Mouse (Mus musculus) forebrain, embryonic 14.5 days (tissue): ENCODE results near the gene Msi2. TPM values are rescaled to one million over a fixed set of nuclear protein-coding genes. Genes with fewer than 3 reads are reported as not detected.

Experiments used
- ATAC-seq: fragments of 200-750 bp; cut with Nextera tagmentation; 2 replicates; pipeline ENCODE4 v1.8.0; 2017; ENCODE audit warnings: mild to moderate bottlenecking, moderate library complexity
- DNase-seq: peaks from one replicate; pipeline ENCODE4 v3.0.0-alpha.2; 2015; ENCODE audit warnings: low spot score
- H3K27ac ChIP-seq: fragments of 300-500 bp; sonication (generic); 2 replicates; pipeline ENCODE4 v1.5.1; 2014; ENCODE audit warnings: low read depth, mild to moderate bottlenecking, control low read depth, low read length, moderate library complexity
- H3K27me3 ChIP-seq: fragments of 300-500 bp; sonication (generic); replicated peaks from 2 replicates; pipeline ENCODE4 v1.6.1; 2014; ENCODE audit warnings: low read length, control low read depth, mixed read lengths; ENCODE audit not compliant: control insufficient read depth, insufficient read depth
- H3K36me3 ChIP-seq: fragments of 300-500 bp; sonication (generic); 2 replicates; pipeline ENCODE4 v1.6.1; 2014; ENCODE audit warnings: low read length, control low read depth; ENCODE audit not compliant: control insufficient read depth, insufficient read depth
- H3K4me1 ChIP-seq: fragments of 300-500 bp; sonication (generic); 2 replicates; pipeline ENCODE4 v1.6.1; 2014; ENCODE audit warnings: antibody characterized with exemption, low read length, control low read depth; ENCODE audit not compliant: control insufficient read depth, insufficient read depth
- H3K4me2 ChIP-seq: fragments of 300-500 bp; sonication (generic); 2 replicates; pipeline ENCODE4 v1.6.1; 2014; ENCODE audit warnings: mild to moderate bottlenecking, control low read depth, low read length
- H3K4me3 ChIP-seq: fragments of 300-500 bp; sonication (generic); 2 replicates; pipeline ENCODE4 v1.5.1; 2014; ENCODE audit warnings: low read depth, low read length, control low read depth
- H3K9ac ChIP-seq: fragments of 300-500 bp; sonication (generic); 2 replicates; pipeline ENCODE4 v1.6.1; 2014; ENCODE audit warnings: mild to moderate bottlenecking, low read length, control low read depth, moderate library complexity
- H3K9me3 ChIP-seq: fragments of 300-500 bp; sonication (generic); replicated peaks from 2 replicates; pipeline ENCODE4 v1.6.1; 2016; ENCODE audit warnings: low read length, control low read depth, mixed read lengths; ENCODE audit not compliant: control insufficient read depth
- WGBS: fragments of 180-500 bp; shearing (Covaris S2); extraction: QIAGEN DNeasy Blood & Tissue Kit; methylation state at CpG from one replicate; pipeline ENCODE4 v1.1.7; 2014; 5-methylcytosine and 5-hydroxymethylcytosine counted together
- polyA plus RNA-seq: library from polyadenylated mRNA; unstranded; fragments of >200 nt; fragmentation: Nextera tagmentation; extraction: Ambion mirVana; gene quantifications from 2 replicates; pipeline ENCODE4 v1.2.1, GENCODE M21; 2014

Gene Msi2
- polyA plus RNA-seq, 1 experiment from 2014 or later: 19.9 TPM

DNA sequence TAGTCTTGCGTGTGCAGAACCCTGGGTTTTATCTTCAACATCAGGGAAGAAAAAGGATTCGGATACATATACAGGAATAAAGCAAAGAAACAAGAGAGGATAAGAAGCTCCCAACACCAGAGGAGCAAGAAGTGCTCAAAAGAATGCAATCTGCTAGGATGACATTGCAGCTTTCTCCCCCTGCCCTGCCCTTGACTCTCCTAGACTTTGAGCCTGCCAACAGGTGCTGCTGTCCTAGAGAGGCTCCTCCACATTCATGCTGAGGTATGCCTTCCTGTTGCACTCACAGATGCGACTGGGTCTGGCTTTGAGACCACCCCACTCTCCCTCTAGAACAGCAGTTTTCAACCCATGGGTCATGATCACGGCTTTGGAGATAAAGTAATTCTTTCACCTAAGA, 96.5 kb downstream of the Msi2 start:
- no peaks in the 10 kb centered on the region for H3K9me3 ChIP-seq
- H3K27ac ChIP-seq: no peak overlapping the region
- H3K27me3 ChIP-seq: no peaks in the 10 kb centered on the region
- H3K9ac ChIP-seq: peak overlapping the region; percentile 10; the same call in 1 of the 2 replicates
- DNase-seq (no peak), ATAC-seq (no peak)
- H3K4me3 ChIP-seq: no peak overlapping the region
- H3K4me2 ChIP-seq: no peak overlapping the region
- peaks cover 75% of the 10 kb centered on the region for H3K4me1 ChIP-seq
- WGBS: 79% methylated on average over 4 of the region's 4 CpGs
- H3K36me3 ChIP-seq: no peaks in the 10 kb centered on the region

- H3K4me1 ChIP-seq: peaks cover 66% of the 10 kb centered on the region
- H3K4me3 ChIP-seq: no peak overlapping the region
- no peaks in the 10 kb centered on the region for H3K27me3 ChIP-seq
- 0 out of 2 replicates have a peak overlapping the region, but pooled peaks have one; percentile 3 for H3K4me2 ChIP-seq
- no peaks in the 10 kb centered on the region for H3K36me3 ChIP-seq
- peak overlapping the region; percentile 40; the same call in 1 of the 2 replicates for H3K9ac ChIP-seq
- H3K9me3 ChIP-seq: no peaks in the 10 kb centered on the region
- WGBS: 4% methylated on average over 15 of the region's 15 CpGs
- DNase-seq (peak; percentile 87), ATAC-seq (peak; percentile 66)
- peak overlapping the region; percentile 79 for H3K27ac ChIP-seq
Observed at GRCm38 (mm10) chr11:88620158-88620973, 97.9 kb downstream of the Msi2 start.

DNA sequence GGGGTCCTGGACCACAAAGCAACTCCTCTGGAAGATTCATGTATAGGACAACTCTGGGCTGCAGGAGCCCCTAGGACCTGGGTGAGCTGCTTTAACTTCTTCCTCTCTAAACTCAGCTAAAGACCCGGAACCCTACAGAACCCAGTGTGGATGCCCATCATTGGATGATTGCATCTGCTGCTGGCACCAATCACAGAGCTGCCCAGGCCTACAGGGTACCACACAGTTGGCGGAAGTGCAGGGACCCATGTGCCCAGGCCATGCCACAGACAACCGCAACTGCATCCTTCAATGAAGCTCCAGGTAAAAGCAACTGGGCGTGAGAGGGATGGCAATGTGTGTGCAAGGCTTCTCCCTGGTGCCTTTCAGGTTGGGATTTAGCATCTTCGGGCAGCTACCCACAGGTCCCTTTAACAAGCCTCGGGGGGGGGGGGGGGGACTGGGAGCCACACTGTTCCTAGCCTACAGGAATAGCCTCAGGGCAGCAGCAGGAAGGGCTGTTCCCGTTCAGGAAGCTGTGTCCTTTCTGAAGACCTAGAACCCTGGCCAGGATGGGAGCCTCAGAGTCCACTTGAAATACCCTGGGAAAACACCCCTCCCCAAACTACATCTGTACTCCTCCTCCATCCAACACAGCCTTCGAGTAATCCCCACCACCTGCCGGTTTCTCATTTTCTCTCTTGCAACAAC, 98.7 kb downstream of the Msi2 start:
- peaks cover 60% of the 10 kb centered on the region for H3K4me1 ChIP-seq
- H3K4me3 ChIP-seq: no peak overlapping the region
- H3K36me3 ChIP-seq: no peaks in the 10 kb centered on the region
- H3K27ac ChIP-seq: peak overlapping the region; percentile 79; the same call in 1 of the 2 replicates
- no peaks in the 10 kb centered on the region for H3K27me3 ChIP-seq
- WGBS: 41% methylated on average over 9 of the region's 9 CpGs
- ATAC-seq (no peak), DNase-seq (no peak)
- 0 out of 2 replicates have a peak overlapping the region, but pooled peaks have one; percentile 8 for H3K9ac ChIP-seq
- H3K4me2 ChIP-seq: no peak overlapping the region
- no peaks in the 10 kb centered on the region for H3K9me3 ChIP-seq

DNA sequence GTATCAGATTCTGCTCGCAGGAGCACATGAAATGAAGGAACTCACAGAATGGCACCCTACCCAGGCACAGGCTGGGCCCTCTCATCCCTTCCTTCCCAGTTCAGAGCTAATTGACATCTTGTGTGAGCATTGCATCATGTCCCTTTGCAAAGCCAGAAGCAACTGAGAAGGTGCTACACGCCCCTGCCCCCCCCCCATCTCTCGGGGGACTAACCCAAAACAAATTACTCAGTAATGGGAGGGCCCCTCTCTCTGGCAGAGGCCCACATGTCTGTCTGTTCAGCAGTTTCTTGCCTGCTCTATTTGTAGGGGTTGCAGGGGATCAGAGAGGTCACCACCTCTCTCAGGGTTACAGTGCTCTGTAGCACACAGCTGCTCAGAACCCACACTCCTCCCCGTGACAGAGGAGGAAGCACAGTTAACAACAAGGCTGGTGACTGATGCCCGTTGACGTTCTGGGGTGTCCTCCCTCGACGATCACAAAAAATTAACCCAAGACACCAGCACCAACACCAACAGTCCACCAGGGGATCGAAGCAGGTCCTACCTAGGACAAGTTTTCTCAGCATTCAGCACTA, 99.5 kb downstream of the Msi2 start:
- Histone ChIP-seq H3K9me3 (no peaks in the 10 kb centered on the region), H3K4me1 (peaks cover 56% of the 10 kb centered on the region), H3K4me2 (0 out of 2 replicates have a peak overlapping the region, but pooled peaks have one; percentile 7), H3K27me3 (no peaks in the 10 kb centered on the region), H3K36me3 (no peaks in the 10 kb centered on the region), H3K4me3 (no peak overlapping the region), H3K9ac (no peak overlapping the region; the same call in 1 of the 2 replicates), H3K27ac (peak overlapping the region; percentile 79)
- DNase-seq (peak; percentile 67), ATAC-seq (peak; percentile 45)
- WGBS: 32% methylated on average over 9 of the region's 9 CpGs

DNA sequence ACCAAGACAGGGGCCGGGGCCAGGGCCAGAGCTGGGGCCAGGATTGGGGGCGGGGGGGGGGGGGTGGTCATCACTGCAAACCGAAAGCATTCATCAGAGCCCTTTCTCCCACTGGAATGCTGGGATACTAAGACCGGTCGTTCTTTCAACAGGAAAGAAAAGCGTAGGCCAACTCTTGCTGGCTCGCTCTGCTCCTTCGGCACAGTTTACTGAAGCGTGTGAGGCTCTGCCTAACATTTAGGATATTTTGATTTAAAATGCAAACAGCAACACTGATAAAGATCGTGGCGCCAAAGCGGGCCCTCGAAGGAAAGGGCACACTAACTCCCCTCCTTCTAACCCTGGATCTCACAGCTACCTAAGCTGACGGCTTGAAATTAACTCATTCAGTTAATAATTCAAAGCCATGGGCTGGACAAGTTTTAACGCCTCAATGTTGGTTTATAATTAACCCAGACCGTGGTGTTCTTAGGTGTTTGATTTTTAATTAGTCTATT, 100.3 kb downstream of the Msi2 start:
- H3K4me2 ChIP-seq: peak overlapping the region; percentile 29
- H3K4me3 ChIP-seq: no peak overlapping the region
- DNase-seq (peak; percentile 72), ATAC-seq (peak; percentile 24)
- H3K36me3 ChIP-seq: no peaks in the 10 kb centered on the region
- no peaks in the 10 kb centered on the region for H3K27me3 ChIP-seq
- peak overlapping the region; percentile 21; the same call in 1 of the 2 replicates for H3K9ac ChIP-seq
- peak overlapping the region; percentile 79 for H3K27ac ChIP-seq
- no peaks in the 10 kb centered on the region for H3K9me3 ChIP-seq
- 25% methylated on average over 16 of the region's 16 CpGs for WGBS
- H3K4me1 ChIP-seq: peaks cover 52% of the 10 kb centered on the region

DNA sequence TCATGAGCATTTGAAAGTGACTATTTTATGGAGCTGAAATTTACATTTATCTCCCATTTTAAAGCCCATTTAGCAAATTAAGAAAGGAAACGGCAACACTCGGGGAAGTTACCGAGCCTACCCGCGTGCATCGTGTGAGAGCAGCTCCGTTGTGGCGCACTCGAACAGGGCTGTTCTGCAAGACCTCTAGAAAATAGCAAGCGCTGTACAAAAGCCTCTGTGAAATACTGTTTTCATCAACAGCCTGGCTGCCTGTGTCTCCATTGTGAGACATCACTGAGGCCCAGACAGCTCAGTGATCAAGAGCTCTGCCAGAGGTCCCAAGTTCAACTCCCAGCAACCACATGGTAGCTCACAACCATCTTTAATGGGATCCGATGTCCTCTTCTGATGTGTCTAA, 100.9 kb downstream of the Msi2 start:
- ATAC-seq (peak; percentile 11; the same call in 1 of the 2 replicates), DNase-seq (peak; percentile 75)
- Histone ChIP-seq H3K4me3 (no peak overlapping the region), H3K4me2 (no peak overlapping the region), H3K27me3 (no peaks in the 10 kb centered on the region), H3K9me3 (no peaks in the 10 kb centered on the region), H3K27ac (peak overlapping the region; percentile 79), H3K36me3 (no peaks in the 10 kb centered on the region), H3K9ac (no peak overlapping the region), H3K4me1 (peaks cover 48% of the 10 kb centered on the region)
- WGBS: 26% methylated on average over 11 of the region's 11 CpGs

GRCm38 (mm10) chr11:88614527-88615305, 103.6 kb downstream of the Msi2 start:
- H3K27me3 ChIP-seq: no peaks in the 10 kb centered on the region
- 87% methylated on average over 11 of the region's 11 CpGs for WGBS
- DNase-seq: no peak
- no peak overlapping the region for H3K4me2 ChIP-seq
- H3K36me3 ChIP-seq: no peaks in the 10 kb centered on the region
- H3K4me1 ChIP-seq: peaks cover 33% of the 10 kb centered on the region
- no peaks in the 10 kb centered on the region for H3K9me3 ChIP-seq
- H3K4me3 ChIP-seq: no peak overlapping the region
- no peak for ATAC-seq
- no peak overlapping the region for H3K27ac ChIP-seq
- H3K9ac ChIP-seq: no peak overlapping the region
